Mouse (Mus musculus) intestine, embryonic 16.5 days (tissue): Measurements from ENCODE around the gene Agap3. TPM values are rescaled to one million over a fixed set of nuclear protein-coding genes. Genes with fewer than 3 reads are reported as not detected.
A peak's percentile ranks its signal among the peaks of the same experiment; 100 is the strongest.

Source experiments
- ATAC-seq: fragments of 200-750 bp; cut with Nextera tagmentation; 2 replicates; pipeline ENCODE4 v1.8.0; 2017; ENCODE audit warnings: moderate TSS enrichment, moderate library complexity
- H3K27ac ChIP-seq: fragments of 300-500 bp; sonication (generic); 2 replicates; pipeline ENCODE4 v1.5.1; 2014; ENCODE audit warnings: mild to moderate bottlenecking, low read length
- H3K27me3 ChIP-seq: fragments of 300-500 bp; sonication (generic); replicated peaks from 2 replicates; pipeline ENCODE4 v1.6.1; 2014; ENCODE audit warnings: low read length, control low read depth, mixed read lengths; ENCODE audit not compliant: control insufficient read depth, insufficient read depth
- H3K36me3 ChIP-seq: fragments of 300-500 bp; sonication (generic); 2 replicates; pipeline ENCODE4 v1.6.1; 2014; ENCODE audit warnings: low read length, control low read depth; ENCODE audit not compliant: control insufficient read depth, insufficient read depth
- H3K4me1 ChIP-seq: fragments of 300-500 bp; sonication (generic); 2 replicates; pipeline ENCODE4 v1.6.1; 2014; ENCODE audit warnings: low read length, control low read depth, mixed read lengths; ENCODE audit not compliant: control insufficient read depth, insufficient read depth
- H3K4me2 ChIP-seq: fragments of 300-500 bp; sonication (generic); 2 replicates; pipeline ENCODE4 v1.6.1; 2014; ENCODE audit warnings: low read depth, low read length, control low read depth
- H3K4me3 ChIP-seq: fragments of 300-500 bp; sonication (generic); 2 replicates; pipeline ENCODE4 v1.5.1; 2014; ENCODE audit warnings: mild to moderate bottlenecking, low read length
- H3K9ac ChIP-seq: fragments of 300-500 bp; sonication (generic); 2 replicates; pipeline ENCODE4 v1.6.1; 2014; ENCODE audit warnings: low read depth, low read length
- H3K9me3 ChIP-seq: fragments of 300-500 bp; sonication (generic); 2 replicates; pipeline ENCODE4 v1.6.1; 2016; ENCODE audit warnings: low read length, control low read depth; ENCODE audit not compliant: control insufficient read depth
- WGBS: fragments of 180-500 bp; shearing (Covaris S2); extraction: QIAGEN DNeasy Blood & Tissue Kit; methylation state at CpG from one replicate; pipeline ENCODE4 v1.1.7; 2014; 5-methylcytosine and 5-hydroxymethylcytosine counted together
- polyA plus RNA-seq: library from polyadenylated mRNA; unstranded; fragments of >200 nt; fragmentation: Nextera tagmentation; extraction: Ambion mirVana; gene quantifications from 2 replicates; pipeline ENCODE4 v1.2.1, GENCODE M21; 2015

Gene Agap3
- 10.2 and 10.7 TPM in 2 replicates for polyA plus RNA-seq

DNA sequence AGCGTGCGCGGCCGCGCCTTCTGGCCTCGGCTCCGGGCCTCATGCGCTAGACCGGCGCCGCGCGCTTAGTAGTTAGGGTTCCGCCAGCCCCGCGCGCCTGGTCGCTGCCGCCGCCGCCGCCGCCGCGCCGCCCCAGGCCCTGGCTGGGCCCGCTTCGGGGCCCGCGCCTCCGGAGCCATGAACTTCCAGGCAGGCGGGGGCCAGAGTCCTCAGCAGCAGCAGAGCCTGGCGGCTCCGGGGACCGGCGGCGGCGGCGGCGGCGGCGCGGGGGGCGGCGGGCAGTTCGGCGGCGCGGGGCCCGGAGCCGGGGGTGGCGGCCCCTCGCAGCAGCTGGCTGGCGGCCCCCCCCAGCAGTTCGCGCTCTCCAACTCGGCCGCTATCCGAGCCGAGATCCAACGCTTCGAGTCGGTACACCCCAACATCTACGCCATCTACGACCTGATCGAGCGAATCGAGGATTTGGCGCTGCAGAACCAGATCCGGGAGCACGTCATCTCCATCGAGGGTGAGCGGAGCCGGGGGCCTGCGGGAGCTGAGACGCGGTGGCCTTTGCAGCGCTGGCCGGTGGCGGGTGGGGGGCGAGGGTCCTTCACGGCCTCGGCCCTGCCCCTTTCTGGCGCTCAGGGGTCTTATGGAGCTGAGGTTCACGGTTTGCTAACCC, at the start of gene Agap3:
Agap3 (plus strand) TSS at position 148 of the 661 bp plus-strand sequence.
- no peak for ATAC-seq

DNA sequence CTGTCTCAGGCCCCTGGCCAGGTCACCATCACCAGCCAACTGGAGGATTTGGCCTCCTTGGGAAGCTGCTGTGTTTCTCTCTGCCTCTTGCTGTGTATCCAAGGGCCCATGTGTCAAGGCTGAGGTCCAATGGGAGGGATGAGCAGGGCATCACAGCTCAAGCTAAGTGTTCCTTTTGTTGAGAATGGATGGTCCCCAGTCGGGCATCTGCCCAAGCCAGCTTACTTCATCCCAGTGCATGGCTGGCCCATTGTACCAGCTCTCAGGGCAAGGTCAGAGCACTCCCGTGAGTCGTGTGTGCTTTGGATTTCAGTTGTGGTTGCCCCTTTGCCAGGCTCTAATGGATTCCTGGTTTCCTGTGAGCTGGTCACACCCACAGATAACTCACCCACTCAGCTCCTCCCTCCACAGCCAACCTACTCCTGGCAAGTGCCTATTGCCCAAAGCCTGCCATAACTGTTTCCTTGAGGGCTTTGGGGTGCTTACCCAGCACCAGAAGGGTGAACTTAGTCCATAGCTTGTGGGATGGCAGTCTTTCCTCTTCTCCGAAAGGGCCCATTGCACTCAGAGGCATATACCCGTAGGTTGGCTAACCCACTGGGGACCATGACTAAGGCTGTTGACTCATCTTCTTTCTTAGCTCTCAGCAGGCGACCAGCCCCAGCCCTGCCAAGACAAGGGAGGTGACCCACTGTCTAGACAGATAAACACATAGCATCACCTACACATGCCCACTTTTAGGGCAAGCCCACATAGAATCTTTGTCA, 47.2 kb upstream of the Agap3 start:
- Histone ChIP-seq H3K27me3 (no peaks in the 10 kb centered on the region), H3K27ac (no peak overlapping the region), H3K36me3 (peaks cover 14% of the 10 kb centered on the region), H3K4me1 (no peaks in the 10 kb centered on the region), H3K9ac (no peak overlapping the region), H3K4me2 (no peak overlapping the region), H3K9me3 (no peaks in the 10 kb centered on the region), H3K4me3 (no peak overlapping the region)
- WGBS: 80% methylated on average over 6 of the region's 6 CpGs
- ATAC-seq: no peak

More for the DNA sequence above, at the start of gene Agap3:
- Histone ChIP-seq H3K27me3 (no peaks in the 10 kb centered on the region), H3K4me1 (peaks cover 48% of the 10 kb centered on the region), H3K27ac (peak within 1 kb of the TSS; percentile 91), H3K4me2 (peak within 1 kb of the TSS; percentile 96), H3K9me3 (no peaks in the 10 kb centered on the region), H3K9ac (peak within 1 kb of the TSS; percentile 90), H3K36me3 (no peaks in the 10 kb centered on the region), H3K4me3 (peak within 1 kb of the TSS; percentile 93)
- WGBS: under 1% methylated on average over 64 of the region's 85 CpGs

DNA sequence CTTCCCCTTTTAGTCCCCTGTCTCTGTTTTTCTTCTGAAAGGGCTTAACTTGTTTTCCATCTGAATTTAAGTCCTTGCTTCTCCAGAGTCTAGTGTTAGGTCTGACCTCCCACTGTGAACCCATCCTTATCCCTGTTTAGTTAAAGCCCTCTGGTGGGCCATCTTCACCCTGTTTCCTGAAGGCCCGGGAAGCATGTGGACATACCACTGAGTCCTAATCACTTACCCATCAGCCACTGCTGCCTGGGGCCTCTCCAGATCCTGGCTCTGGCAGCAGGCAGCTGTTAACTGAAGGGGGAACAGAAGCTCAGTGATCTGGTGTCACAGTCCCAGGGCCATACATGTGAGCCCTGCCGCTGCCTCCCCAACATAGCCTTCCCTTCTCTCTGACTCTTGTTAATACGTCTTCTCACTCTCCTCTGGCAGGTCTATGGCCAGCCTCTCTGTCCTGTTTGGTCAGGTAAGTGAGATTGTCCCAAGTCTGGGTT, 46.5 kb upstream of the Agap3 start:
- H3K4me1 ChIP-seq: no peaks in the 10 kb centered on the region
- H3K4me2 ChIP-seq: no peak overlapping the region
- H3K27me3 ChIP-seq: no peaks in the 10 kb centered on the region
- H3K36me3 ChIP-seq: peaks cover 11% of the 10 kb centered on the region
- H3K4me3 ChIP-seq: no peak overlapping the region
- no peak overlapping the region for H3K9ac ChIP-seq
- WGBS: 70% methylated on average over 3 of the region's 3 CpGs
- no peaks in the 10 kb centered on the region for H3K9me3 ChIP-seq
- H3K27ac ChIP-seq: no peak overlapping the region
- no peak for ATAC-seq

DNA sequence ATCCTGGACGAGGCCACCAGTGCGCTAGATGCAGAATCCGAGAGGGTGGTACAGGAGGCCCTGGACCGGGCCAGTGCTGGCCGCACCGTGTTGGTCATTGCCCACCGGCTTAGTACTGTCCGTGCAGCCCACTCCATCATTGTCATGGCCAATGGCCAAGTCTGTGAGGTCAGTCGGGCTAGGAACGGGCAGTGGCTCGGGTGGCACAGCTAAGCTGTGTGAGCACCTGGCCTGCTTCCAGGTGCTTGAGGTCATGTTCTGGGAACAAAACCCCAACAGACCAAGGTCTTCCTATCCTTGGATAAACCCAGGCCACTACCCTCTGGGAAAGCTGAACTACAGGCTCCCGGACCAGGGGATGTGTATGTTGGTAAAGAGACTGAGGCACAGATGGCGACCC, 43.3 kb upstream of the Agap3 start:
- Histone ChIP-seq H3K27me3 (no peaks in the 10 kb centered on the region), H3K9me3 (no peaks in the 10 kb centered on the region), H3K9ac (no peak overlapping the region), H3K36me3 (peaks cover 6% of the 10 kb centered on the region), H3K4me2 (no peak overlapping the region), H3K4me3 (no peak overlapping the region), H3K27ac (no peak overlapping the region), H3K4me1 (peaks cover 7% of the 10 kb centered on the region; the same call in 1 of the 2 replicates)
- ATAC-seq: no peak
- 87% methylated on average over 13 of the region's 13 CpGs for WGBS

DNA sequence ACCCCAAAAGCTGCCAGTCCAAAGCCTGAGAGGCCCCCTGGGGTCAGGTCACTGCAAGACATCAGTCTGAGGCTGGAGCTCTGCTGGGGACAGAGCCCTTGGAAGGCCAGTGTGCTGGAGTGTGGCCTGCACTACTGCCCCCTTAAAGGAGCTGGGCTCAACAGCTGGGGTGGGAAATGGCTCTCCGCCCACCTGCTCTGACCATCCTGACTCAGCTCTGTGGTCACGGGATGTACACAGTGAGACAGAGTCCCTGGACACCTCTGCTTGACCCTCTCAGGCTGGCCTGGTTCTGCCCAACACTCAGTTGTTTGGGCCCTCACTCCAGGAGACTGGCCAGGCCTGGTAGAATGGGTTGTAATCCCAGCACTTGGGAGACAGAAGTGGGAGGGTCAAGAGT, 42.5 kb upstream of the Agap3 start:
- H3K36me3 ChIP-seq: peaks cover 6% of the 10 kb centered on the region
- no peaks in the 10 kb centered on the region for H3K27me3 ChIP-seq
- WGBS: 89% methylated on average over 2 of the region's 2 CpGs
- no peak overlapping the region for H3K27ac ChIP-seq
- H3K4me3 ChIP-seq: no peak overlapping the region
- H3K9ac ChIP-seq: no peak overlapping the region
- no peak overlapping the region for H3K4me2 ChIP-seq
- H3K9me3 ChIP-seq: no peaks in the 10 kb centered on the region
- H3K4me1 ChIP-seq: peaks cover 11% of the 10 kb centered on the region; the same call in 1 of the 2 replicates
- no peak for ATAC-seq

DNA sequence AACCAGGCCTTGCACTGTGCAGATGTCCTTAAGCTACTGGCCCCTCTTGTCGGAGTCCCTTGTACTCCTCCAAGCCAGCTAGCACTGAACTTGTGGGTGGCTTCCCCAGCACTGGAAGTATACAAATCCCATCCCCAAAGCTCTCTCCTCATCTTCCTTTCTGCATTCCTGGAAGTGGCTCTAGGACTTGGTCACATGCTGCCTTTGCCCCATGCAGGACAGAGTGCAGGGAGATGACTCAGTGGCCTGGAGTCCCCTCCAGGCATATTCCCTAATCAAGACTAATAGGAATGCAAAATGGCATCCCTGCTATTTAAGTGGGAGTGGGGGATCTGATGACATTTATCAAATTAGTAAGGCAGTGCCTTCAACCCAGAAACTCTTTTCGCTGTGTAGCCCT, 39.9 kb upstream of the Agap3 start:
- Histone ChIP-seq H3K4me1 (peaks cover 11% of the 10 kb centered on the region; the same call in 1 of the 2 replicates), H3K9ac (no peak overlapping the region), H3K27ac (no peak overlapping the region), H3K36me3 (no peaks in the 10 kb centered on the region), H3K9me3 (no peaks in the 10 kb centered on the region), H3K27me3 (no peaks in the 10 kb centered on the region), H3K4me3 (no peak overlapping the region), H3K4me2 (no peak overlapping the region)
- no peak for ATAC-seq
- 67% methylated on average over 2 of the region's 2 CpGs for WGBS

DNA sequence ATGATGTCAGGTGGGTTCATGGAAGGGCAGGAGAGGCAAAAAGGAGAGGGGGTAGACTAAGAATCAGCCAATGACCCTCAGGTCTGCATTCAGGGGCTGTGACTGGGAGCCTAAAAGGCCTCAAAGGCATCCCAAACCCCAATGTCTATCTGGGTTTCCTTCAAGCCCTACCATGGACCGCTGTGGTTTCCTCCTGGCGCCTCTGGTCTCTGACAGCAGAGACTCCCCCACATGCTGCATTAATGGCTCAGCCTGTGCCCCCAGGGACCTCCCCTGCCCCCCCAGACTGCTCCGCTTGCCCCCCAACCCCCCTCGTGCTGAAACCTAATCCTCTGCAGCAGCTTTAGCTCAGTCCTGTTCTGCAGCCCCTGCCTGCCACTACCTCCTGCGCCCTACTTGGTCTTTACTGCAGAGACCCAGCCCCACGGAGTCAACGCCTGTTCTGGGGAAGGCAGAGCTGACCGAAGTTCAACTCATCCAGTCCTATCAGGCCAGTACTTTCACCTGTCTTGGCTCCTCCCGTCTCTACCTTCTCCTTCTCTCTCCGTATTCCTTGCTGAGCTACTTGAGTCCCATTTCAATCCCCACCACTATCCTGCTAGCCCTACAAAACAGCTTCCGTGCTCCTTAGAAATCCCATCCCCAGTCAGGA, 38.8 kb upstream of the Agap3 start, which contains the start of gene Asic3:
Asic3 (plus strand) TSS at position 351 of the 652 bp plus-strand sequence.
- ATAC-seq: peak; percentile 58
- no peaks in the 10 kb centered on the region for H3K36me3 ChIP-seq
- H3K9ac ChIP-seq: peak within 1 kb of the TSS; percentile 11
- no peak within 1 kb of the TSS for H3K4me3 ChIP-seq
- peak within 1 kb of the TSS; percentile 18; the same call in 1 of the 2 replicates for H3K4me2 ChIP-seq
- WGBS: 37% methylated on average over 11 of the region's 11 CpGs
- H3K4me1 ChIP-seq: peaks cover 11% of the 10 kb centered on the region; the same call in 1 of the 2 replicates
- no peaks in the 10 kb centered on the region for H3K27me3 ChIP-seq
- no peaks in the 10 kb centered on the region for H3K9me3 ChIP-seq
- H3K27ac ChIP-seq: no peak within 1 kb of the TSS

DNA sequence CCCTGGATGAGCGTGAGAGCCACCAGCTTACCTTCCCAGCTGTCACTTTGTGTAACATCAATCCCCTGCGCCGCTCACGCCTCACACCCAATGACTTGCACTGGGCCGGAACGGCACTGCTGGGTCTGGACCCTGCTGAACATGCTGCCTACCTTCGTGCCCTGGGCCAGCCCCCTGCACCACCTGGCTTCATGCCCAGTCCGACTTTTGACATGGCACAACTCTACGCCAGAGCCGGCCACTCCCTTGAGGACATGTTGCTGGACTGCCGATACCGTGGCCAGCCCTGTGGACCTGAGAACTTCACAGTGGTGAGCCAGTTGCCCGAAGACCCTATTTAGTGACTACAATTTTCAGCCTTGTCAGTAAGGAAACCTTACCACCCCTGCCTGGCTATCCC, 38.0 kb upstream of the Agap3 start:
- H3K4me1 ChIP-seq: peaks cover 11% of the 10 kb centered on the region; the same call in 1 of the 2 replicates
- H3K9ac ChIP-seq: peak overlapping the region; percentile 11; the same call in 1 of the 2 replicates
- H3K4me3 ChIP-seq: no peak overlapping the region
- H3K4me2 ChIP-seq: no peak overlapping the region
- 80% methylated on average over 13 of the region's 13 CpGs for WGBS
- no peak overlapping the region for H3K27ac ChIP-seq
- H3K9me3 ChIP-seq: no peaks in the 10 kb centered on the region
- no peak for ATAC-seq
- H3K27me3 ChIP-seq: no peaks in the 10 kb centered on the region
- H3K36me3 ChIP-seq: no peaks in the 10 kb centered on the region

DNA sequence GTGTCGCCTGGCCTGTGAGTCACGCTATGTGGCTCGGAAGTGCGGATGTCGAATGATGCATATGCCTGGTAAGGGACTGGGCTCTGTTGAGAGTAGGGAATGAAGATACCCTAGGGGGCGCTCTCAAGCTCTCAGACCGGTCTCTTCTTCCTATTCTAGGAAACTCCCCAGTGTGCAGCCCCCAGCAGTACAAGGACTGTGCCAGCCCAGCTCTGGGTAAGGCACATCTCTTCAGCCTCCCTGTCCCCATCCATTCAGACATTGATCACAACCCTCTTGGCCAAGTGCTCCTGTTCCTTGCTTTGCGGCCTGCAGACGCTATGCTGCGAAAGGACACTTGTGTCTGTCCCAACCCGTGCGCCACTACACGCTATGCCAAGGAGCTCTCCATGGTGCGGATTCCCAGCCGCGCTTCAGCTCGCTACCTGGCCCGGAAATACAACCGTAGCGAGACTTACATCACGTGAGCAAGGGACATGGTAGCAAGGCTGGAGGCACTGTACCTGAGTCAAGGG, 35.7 kb upstream of the Agap3 start:
- Histone ChIP-seq H3K9ac (no peak overlapping the region), H3K9me3 (no peaks in the 10 kb centered on the region), H3K4me1 (peaks cover 11% of the 10 kb centered on the region; the same call in 1 of the 2 replicates), H3K4me2 (peak overlapping the region; percentile 20; the same call in 1 of the 2 replicates), H3K27ac (no peak overlapping the region), H3K4me3 (no peak overlapping the region), H3K27me3 (no peaks in the 10 kb centered on the region), H3K36me3 (no peaks in the 10 kb centered on the region)
- peak; percentile 60 for ATAC-seq
- 5% methylated on average over 21 of the region's 21 CpGs for WGBS
